Mouse (Mus musculus): Measurements from ENCODE around the gene Olfr1356. TPM values are rescaled to one million over a fixed set of nuclear protein-coding genes. Genes with fewer than 3 reads are reported as not detected.
A peak's percentile ranks its signal among the peaks of the same experiment; 100 is the strongest.
"Not testable (repeated sequence)": the region's sequence is repeated elsewhere in the genome, so short reads cannot be mapped to it uniquely, and the experiment has no call there.

Olfr1356 gene
- 0.06 TPM in 2 replicates for polyA plus RNA-seq (2015; fragmentation: Nextera tagmentation; extraction: Ambion mirVana)

DNA sequence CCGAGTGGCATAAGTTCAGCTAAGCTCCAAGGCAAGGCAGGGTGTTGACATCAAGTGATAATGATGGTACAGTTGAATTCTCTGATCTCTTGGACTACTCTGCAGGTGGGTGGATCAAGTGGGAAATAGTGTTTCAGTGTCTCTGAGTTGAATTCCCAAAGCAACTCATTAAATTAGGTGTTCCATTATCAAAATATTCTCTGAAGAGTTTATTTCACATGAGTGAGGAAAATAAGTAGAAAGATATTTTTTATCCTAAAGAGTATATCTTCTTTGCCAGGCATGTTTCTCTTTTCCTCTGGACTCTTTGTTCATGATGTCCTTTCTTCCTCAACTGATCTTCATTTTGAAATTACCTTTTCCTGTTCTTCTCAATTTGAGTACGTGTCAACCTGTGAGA is at the start of gene Olfr1356:
Olfr1356 (minus strand) TSS at position 101 of the 400 bp plus-strand sequence.
- no peak for ATAC-seq (ENCODE audit: low FRiP score)
- Histone ChIP-seq H3K4me3 (no peak within 1 kb of the TSS), H3K27ac (no peak within 1 kb of the TSS), H3K4me1 (replicated peaks) (no peaks in the 10 kb centered on the region), H3K9me3 (no peaks in the 10 kb centered on the region), H3K27me3 (no peaks in the 10 kb centered on the region), H3K9ac (no peak within 1 kb of the TSS), H3K36me3 (no peaks in the 10 kb centered on the region), H3K4me2 (no peak within 1 kb of the TSS)
- 88% methylated on average over 2 of the region's 2 CpGs for WGBS

DNA sequence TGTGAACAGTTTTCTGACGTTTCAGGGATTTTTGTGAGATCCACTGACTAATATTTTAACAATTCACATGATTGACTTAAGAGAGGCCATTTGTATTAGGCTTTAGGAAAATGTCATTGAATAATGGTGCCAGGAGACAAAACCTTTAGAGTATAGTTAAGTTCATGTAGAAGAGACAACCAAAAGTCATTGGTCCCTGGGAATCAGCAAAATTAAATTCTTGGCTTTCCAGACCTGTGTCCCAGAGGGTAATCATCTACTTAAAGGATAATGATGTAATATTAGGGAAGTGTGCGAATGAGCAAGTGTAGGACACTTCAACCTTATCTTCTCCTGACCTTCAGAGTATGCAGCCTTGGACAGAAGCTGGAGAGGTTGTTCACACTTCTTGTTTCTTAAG is 23.3 kb upstream of the Olfr1356 start, which contains the start of gene Olfr1355:
Olfr1355 (plus strand) TSS at position 301 of the 400 bp plus-strand sequence.
- Histone ChIP-seq H3K27me3 (no peaks in the 10 kb centered on the region), H3K9ac (no peak within 1 kb of the TSS), H3K4me2 (no peak within 1 kb of the TSS), H3K9me3 (peaks cover 7% of the 10 kb centered on the region; the same call in 1 of the 2 replicates), H3K27ac (no peak within 1 kb of the TSS), H3K4me1 (replicated peaks) (no peaks in the 10 kb centered on the region), H3K36me3 (no peaks in the 10 kb centered on the region), H3K4me3 (no peak within 1 kb of the TSS)
- 75% methylated on average over 2 of the region's 2 CpGs for WGBS
- no peak for ATAC-seq (ENCODE audit: low FRiP score)

DNA sequence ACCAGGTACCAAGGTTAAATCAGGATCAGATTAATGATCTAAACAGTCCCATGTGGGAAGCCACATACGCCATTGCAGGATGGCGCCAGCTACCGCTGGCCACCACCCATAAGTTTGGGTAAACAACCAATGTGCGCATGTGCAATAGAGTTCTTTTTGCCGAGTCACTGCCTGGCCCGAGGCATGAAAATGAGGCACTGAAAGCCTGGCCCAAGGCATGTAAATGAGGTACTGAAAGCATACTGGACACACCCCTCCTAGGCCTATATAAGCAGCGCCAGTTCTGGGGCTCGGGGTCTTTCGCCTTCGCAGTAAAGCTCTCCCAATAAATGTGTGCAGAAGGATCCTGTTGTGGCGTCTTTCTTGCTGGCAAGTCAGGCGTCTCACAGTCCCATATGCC is 11.5 kb downstream of the Olfr1356 start:
- H3K36me3 ChIP-seq; H3K9me3 ChIP-seq; H3K27ac ChIP-seq; H3K9ac ChIP-seq; ATAC-seq (ENCODE audit: low FRiP score); H3K27me3 ChIP-seq; H3K4me1 ChIP-seq (replicated peaks); H3K4me3 ChIP-seq; H3K4me2 ChIP-seq: not testable (repeated sequence)
- WGBS, result 91% methylated on average over 12 of the region's 12 CpGs

DNA sequence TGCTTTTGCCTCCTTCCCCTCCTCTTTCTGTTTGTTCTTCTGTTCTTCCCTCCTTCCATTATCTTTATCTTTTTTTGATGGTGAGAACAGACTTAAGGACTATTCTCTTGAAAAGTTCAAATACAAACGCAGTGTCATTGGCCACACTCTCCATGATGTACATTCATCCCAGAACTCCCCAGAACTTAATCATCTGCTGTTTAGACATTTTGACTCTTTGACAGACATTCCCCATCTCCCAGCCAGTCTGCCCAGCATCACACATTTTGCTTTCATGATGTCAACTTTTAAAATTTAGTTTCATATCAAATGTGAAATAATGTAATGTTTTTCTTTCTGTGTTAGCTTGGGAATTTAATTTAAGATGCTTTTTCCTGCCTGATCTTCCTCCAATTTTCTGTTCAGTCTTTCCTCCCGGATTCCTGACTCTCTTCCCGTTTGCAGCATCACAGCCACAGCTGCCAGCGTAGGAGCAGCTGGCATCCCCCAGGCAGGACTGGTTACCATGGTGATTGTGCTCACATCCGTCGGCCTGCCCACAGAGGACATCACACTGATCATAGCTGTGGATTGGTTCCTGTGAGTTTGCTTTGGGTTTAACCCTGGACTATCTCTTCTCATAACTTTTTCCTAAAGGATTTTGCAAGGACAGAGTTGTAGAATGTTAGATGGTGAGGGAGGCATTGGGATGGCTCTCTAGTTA is 39.5 kb downstream of the Olfr1356 start:
- Histone ChIP-seq H3K4me2 (peak overlapping the region; percentile 10; the same call in 1 of the 2 replicates), H3K4me1 (replicated peaks) (0 out of 2 replicates have a peak, but pooled peaks cover 8% of the 10 kb centered on the region), H3K9me3 (no peaks in the 10 kb centered on the region), H3K27ac (peak overlapping the region; percentile 58; the same call in 1 of the 2 replicates), H3K36me3 (0 out of 2 replicates have a peak, but pooled peaks cover 3% of the 10 kb centered on the region), H3K4me3 (no peak overlapping the region), H3K27me3 (no peaks in the 10 kb centered on the region), H3K9ac (no peak overlapping the region)
- WGBS, result 46% methylated on average over 6 of the region's 6 CpGs
- peak; percentile 92; the same call in 1 of the 2 replicates for ATAC-seq (ENCODE audit: low FRiP score)

DNA sequence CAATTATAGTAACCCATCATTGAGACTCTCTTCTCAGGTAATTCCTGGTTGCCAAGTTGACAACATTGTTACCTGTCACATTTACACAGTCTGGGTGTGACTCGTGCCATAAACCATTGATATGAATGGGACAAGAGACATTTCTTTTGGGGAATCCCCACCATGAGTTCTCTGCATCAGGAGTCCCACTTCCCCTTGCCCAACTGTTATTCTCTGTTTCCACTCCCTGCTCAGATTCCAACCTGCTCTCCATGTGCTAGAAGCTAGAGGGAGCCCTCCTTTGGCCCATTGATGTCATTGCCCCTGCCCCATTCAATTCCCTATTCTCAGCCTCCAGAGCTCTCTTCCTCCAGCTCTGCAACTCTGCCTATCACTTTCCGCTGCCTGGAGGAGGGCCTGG is 50.5 kb downstream of the Olfr1356 start:
- Histone ChIP-seq H3K27ac (no peak overlapping the region), H3K9ac (no peak overlapping the region), H3K36me3 (no peaks in the 10 kb centered on the region), H3K27me3 (no peaks in the 10 kb centered on the region), H3K4me1 (replicated peaks) (no peaks in the 10 kb centered on the region), H3K9me3 (no peaks in the 10 kb centered on the region), H3K4me2 (no peak overlapping the region), H3K4me3 (no peak overlapping the region)
- 89% methylated on average over 2 of the region's 2 CpGs for WGBS
- ATAC-seq (ENCODE audit: low FRiP score), result no peak

Other genes with a start within 250 kb of the Olfr1356 start
- gene Olfr1357, start 234.1 kb downstream of the Olfr1356 start, polyA plus RNA-seq (2015; fragmentation: Nextera tagmentation; extraction: Ambion mirVana), result not detected in 2 replicates
- not detected in 2 replicates for gene Casp14, start 133.9 kb downstream of the Olfr1356 start, polyA plus RNA-seq (2015; fragmentation: Nextera tagmentation; extraction: Ambion mirVana)
- 0.19 and 0.48 TPM in 2 replicates for gene Ccdc105, start 99.1 kb downstream of the Olfr1356 start, polyA plus RNA-seq (2015; fragmentation: Nextera tagmentation; extraction: Ambion mirVana)
- gene Slc1a6, start 71.7 kb downstream of the Olfr1356 start, polyA plus RNA-seq (2015; fragmentation: Nextera tagmentation; extraction: Ambion mirVana), result 8.3 and 9.8 TPM in 2 replicates
- gene Olfr1355, start 23.4 kb upstream of the Olfr1356 start, polyA plus RNA-seq (2015; fragmentation: Nextera tagmentation; extraction: Ambion mirVana), result not detected in 2 replicates
- gene Olfr1354, start 61.0 kb upstream of the Olfr1356 start, polyA plus RNA-seq (2015; fragmentation: Nextera tagmentation; extraction: Ambion mirVana), result not detected in 2 replicates
- gene Olfr8, start 98.5 kb upstream of the Olfr1356 start, polyA plus RNA-seq (2015; fragmentation: Nextera tagmentation; extraction: Ambion mirVana), result not detected in 2 replicates
- not detected in 2 replicates for gene Olfr1353, start 111.1 kb upstream of the Olfr1356 start, polyA plus RNA-seq (2015; fragmentation: Nextera tagmentation; extraction: Ambion mirVana)
- gene Olfr1352, start 128.9 kb upstream of the Olfr1356 start, polyA plus RNA-seq (2015; fragmentation: Nextera tagmentation; extraction: Ambion mirVana), result not detected in 2 replicates
- not detected in 2 replicates for gene Olfr1351, start 160.3 kb upstream of the Olfr1356 start, polyA plus RNA-seq (2015; fragmentation: Nextera tagmentation; extraction: Ambion mirVana)
- 0.30 and 0.65 TPM in 2 replicates for gene Olfr57, start 176.6 kb upstream of the Olfr1356 start, polyA plus RNA-seq (2015; fragmentation: Nextera tagmentation; extraction: Ambion mirVana)
- 50.8 and 53.7 TPM in 2 replicates for gene 2610008E11Rik, start 245.4 kb upstream of the Olfr1356 start, polyA plus RNA-seq (2015; fragmentation: Nextera tagmentation; extraction: Ambion mirVana)